Mouse (Mus musculus): Measurements from ENCODE around the gene Focad. TPM values are rescaled to one million over a fixed set of nuclear protein-coding genes. Genes with fewer than 3 reads are reported as not detected.
"Not testable (repeated sequence)": the region's sequence is repeated elsewhere in the genome, so short reads cannot be mapped to it uniquely, and the experiment has no call there.

Focad gene
- polyA plus RNA-seq, 1 experiment from 2014 or later, result 14.9 TPM

- no peaks in the 10 kb centered on the region for H3K36me3 ChIP-seq
- no peaks in the 10 kb centered on the region for H3K27me3 ChIP-seq
- H3K4me1 ChIP-seq, result no peaks in the 10 kb centered on the region
- H3K27ac ChIP-seq, result no peak overlapping the region
- no peak for ATAC-seq (ENCODE audit: borderline replicate concordance, extremely low read depth, low FRiP score, low TSS enrichment)
- H3K9ac ChIP-seq, result no peak overlapping the region
- H3K4me2 ChIP-seq, result no peak overlapping the region
- no peak overlapping the region for H3K4me3 ChIP-seq
- WGBS, result 83% methylated on average over 18 of the region's 18 CpGs
- no peaks in the 10 kb centered on the region for H3K9me3 ChIP-seq
These were observed 278.1 kb downstream of the Focad start for GRCm38 (mm10) chr4:88372293-88373224.

- no peak overlapping the region for H3K4me2 ChIP-seq
- no peak for ATAC-seq (ENCODE audit: borderline replicate concordance, extremely low read depth, low FRiP score, low TSS enrichment)
- no peaks in the 10 kb centered on the region for H3K4me1 ChIP-seq
- H3K27me3 ChIP-seq, result no peaks in the 10 kb centered on the region
- H3K4me3 ChIP-seq, result no peak overlapping the region
- H3K9ac ChIP-seq, result no peak overlapping the region
- no peaks in the 10 kb centered on the region for H3K36me3 ChIP-seq
- no peaks in the 10 kb centered on the region for H3K9me3 ChIP-seq
- H3K27ac ChIP-seq, result no peak overlapping the region
- 60% methylated on average over 1 of the region's 1 CpGs for WGBS
These were observed 295.6 kb downstream of the Focad start for GRCm38 (mm10) chr4:88390036-88390435.

- not testable (repeated sequence) for H3K9ac ChIP-seq; H3K27ac ChIP-seq; H3K4me2 ChIP-seq; H3K4me3 ChIP-seq; ATAC-seq (ENCODE audit: borderline replicate concordance, extremely low read depth, low FRiP score, low TSS enrichment); H3K9me3 ChIP-seq; H3K27me3 ChIP-seq; H3K36me3 ChIP-seq; H3K4me1 ChIP-seq
- 78% methylated on average over 1 of the region's 1 CpGs for WGBS
These were observed 296.2 kb downstream of the Focad start for GRCm38 (mm10) chr4:88390596-88390995.

GRCm38 (mm10) chr4:88395717-88396116 is 301.3 kb downstream of the Focad start:
- H3K27me3 ChIP-seq, result no peaks in the 10 kb centered on the region
- no peak overlapping the region for H3K27ac ChIP-seq
- WGBS, result 90% methylated on average over 3 of the region's 3 CpGs

GRCm38 (mm10) chr4:88396995-88397521 is 302.6 kb downstream of the Focad start:
- ATAC-seq (ENCODE audit: borderline replicate concordance, extremely low read depth, low FRiP score, low TSS enrichment), result peak; percentile 69; the same call in 1 of the 2 replicates
- Histone ChIP-seq H3K4me2 (no peak overlapping the region; the same call in 1 of the 2 replicates), H3K27me3 (no peaks in the 10 kb centered on the region), H3K9me3 (no peaks in the 10 kb centered on the region), H3K9ac (no peak overlapping the region), H3K27ac (peak overlapping the region; percentile 53), H3K4me3 (no peak overlapping the region), H3K4me1 (peaks cover 5% of the 10 kb centered on the region; the same call in 1 of the 2 replicates), H3K36me3 (no peaks in the 10 kb centered on the region)
- 33% methylated on average over 6 of the region's 6 CpGs for WGBS

More at GRCm38 (mm10) chr4:88395717-88396116, 301.3 kb downstream of the Focad start:
- Histone ChIP-seq H3K9me3 (no peaks in the 10 kb centered on the region), H3K9ac (no peak overlapping the region), H3K4me2 (no peak overlapping the region), H3K4me3 (no peak overlapping the region), H3K36me3 (no peaks in the 10 kb centered on the region), H3K4me1 (peaks cover 5% of the 10 kb centered on the region; the same call in 1 of the 2 replicates)
- ATAC-seq (ENCODE audit: borderline replicate concordance, extremely low read depth, low FRiP score, low TSS enrichment), result no peak

GRCm38 (mm10) chr4:88400302-88400991 is 306.0 kb downstream of the Focad start:
- no peak for ATAC-seq (ENCODE audit: borderline replicate concordance, extremely low read depth, low FRiP score, low TSS enrichment)
- no peak overlapping the region for H3K9ac ChIP-seq
- no peaks in the 10 kb centered on the region for H3K9me3 ChIP-seq
- peaks cover 5% of the 10 kb centered on the region; the same call in 1 of the 2 replicates for H3K4me1 ChIP-seq
- H3K27me3 ChIP-seq, result no peaks in the 10 kb centered on the region
- H3K36me3 ChIP-seq, result no peaks in the 10 kb centered on the region
- H3K27ac ChIP-seq, result no peak overlapping the region
- no peak overlapping the region for H3K4me3 ChIP-seq
- 72% methylated on average over 9 of the region's 9 CpGs for WGBS
- H3K4me2 ChIP-seq, result no peak overlapping the region

- Histone ChIP-seq H3K9me3 (no peaks in the 10 kb centered on the region), H3K36me3 (no peaks in the 10 kb centered on the region), H3K4me1 (peaks cover 5% of the 10 kb centered on the region; the same call in 1 of the 2 replicates), H3K4me3 (no peak overlapping the region), H3K27ac (no peak overlapping the region), H3K27me3 (no peaks in the 10 kb centered on the region), H3K4me2 (no peak overlapping the region), H3K9ac (no peak overlapping the region)
- 78% methylated on average over 7 of the region's 7 CpGs for WGBS
- no peak for ATAC-seq (ENCODE audit: borderline replicate concordance, extremely low read depth, low FRiP score, low TSS enrichment)
These were observed 306.5 kb downstream of the Focad start for GRCm38 (mm10) chr4:88400992-88401313.

GRCm38 (mm10) chr4:88402884-88403283 is 308.5 kb downstream of the Focad start:
- H3K9ac ChIP-seq, result no peak overlapping the region
- 81% methylated on average over 6 of the region's 6 CpGs for WGBS
- no peak overlapping the region for H3K4me2 ChIP-seq
- H3K9me3 ChIP-seq, result no peaks in the 10 kb centered on the region
- H3K4me1 ChIP-seq, result peaks cover 5% of the 10 kb centered on the region
- no peak overlapping the region for H3K27ac ChIP-seq
- H3K4me3 ChIP-seq, result no peak overlapping the region
- H3K27me3 ChIP-seq, result no peaks in the 10 kb centered on the region
- H3K36me3 ChIP-seq, result no peaks in the 10 kb centered on the region
- no peak for ATAC-seq (ENCODE audit: borderline replicate concordance, extremely low read depth, low FRiP score, low TSS enrichment)

GRCm38 (mm10) chr4:88406887-88407696 is 312.7 kb downstream of the Focad start:
- Histone ChIP-seq H3K9me3 (no peaks in the 10 kb centered on the region), H3K4me2 (no peak overlapping the region), H3K27ac (no peak overlapping the region), H3K4me3 (no peak overlapping the region), H3K27me3 (no peaks in the 10 kb centered on the region), H3K36me3 (no peaks in the 10 kb centered on the region), H3K4me1 (peaks cover 5% of the 10 kb centered on the region), H3K9ac (no peak overlapping the region)
- peak; percentile 57 for ATAC-seq (ENCODE audit: borderline replicate concordance, extremely low read depth, low FRiP score, low TSS enrichment)
- 71% methylated on average over 4 of the region's 4 CpGs for WGBS

GRCm38 (mm10) chr4:88409279-88409678 is 314.9 kb downstream of the Focad start:
- Histone ChIP-seq H3K27me3 (no peaks in the 10 kb centered on the region), H3K4me1 (peaks cover 5% of the 10 kb centered on the region), H3K4me3 (no peak overlapping the region), H3K9me3 (no peaks in the 10 kb centered on the region), H3K9ac (no peak overlapping the region), H3K4me2 (no peak overlapping the region), H3K36me3 (no peaks in the 10 kb centered on the region), H3K27ac (no peak overlapping the region)
- 91% methylated on average over 4 of the region's 4 CpGs for WGBS
- ATAC-seq (ENCODE audit: borderline replicate concordance, extremely low read depth, low FRiP score, low TSS enrichment), result no peak

- Histone ChIP-seq H3K4me3 (no peak overlapping the region), H3K27ac (no peak overlapping the region), H3K4me2 (no peak overlapping the region), H3K9me3 (no peaks in the 10 kb centered on the region), H3K27me3 (no peaks in the 10 kb centered on the region), H3K36me3 (no peaks in the 10 kb centered on the region), H3K4me1 (peaks cover under 1% of the 10 kb centered on the region; the same call in 1 of the 2 replicates), H3K9ac (no peak overlapping the region)
- no peak for ATAC-seq (ENCODE audit: borderline replicate concordance, extremely low read depth, low FRiP score, low TSS enrichment)
- 81% methylated on average over 2 of the region's 2 CpGs for WGBS
These were observed 317.9 kb downstream of the Focad start for GRCm38 (mm10) chr4:88412331-88412730.
